Mouse (Mus musculus) adrenal gland, postnatal 14 days (tissue): ENCODE data around the gene Phf24. TPM values are rescaled to one million over a fixed set of nuclear protein-coding genes. Genes with fewer than 3 reads are reported as not detected.
"Not testable (repeated sequence)": the region's sequence is repeated elsewhere in the genome, so short reads cannot be mapped to it uniquely, and the experiment has no call there.

Experiments
- DNase-seq: peaks from one replicate; pipeline ENCODE4 v3.0.0; 2021; ENCODE audit warnings: mixed read lengths
- total RNA-seq: library from RNA; stranded (reverse); gene quantifications from 2 replicates; pipeline ENCODE4 v1.2.3, GENCODE M21; 2021

Gene Phf24
- total RNA-seq, 1 experiment from 2014 or later = 0.56 TPM

DNA sequence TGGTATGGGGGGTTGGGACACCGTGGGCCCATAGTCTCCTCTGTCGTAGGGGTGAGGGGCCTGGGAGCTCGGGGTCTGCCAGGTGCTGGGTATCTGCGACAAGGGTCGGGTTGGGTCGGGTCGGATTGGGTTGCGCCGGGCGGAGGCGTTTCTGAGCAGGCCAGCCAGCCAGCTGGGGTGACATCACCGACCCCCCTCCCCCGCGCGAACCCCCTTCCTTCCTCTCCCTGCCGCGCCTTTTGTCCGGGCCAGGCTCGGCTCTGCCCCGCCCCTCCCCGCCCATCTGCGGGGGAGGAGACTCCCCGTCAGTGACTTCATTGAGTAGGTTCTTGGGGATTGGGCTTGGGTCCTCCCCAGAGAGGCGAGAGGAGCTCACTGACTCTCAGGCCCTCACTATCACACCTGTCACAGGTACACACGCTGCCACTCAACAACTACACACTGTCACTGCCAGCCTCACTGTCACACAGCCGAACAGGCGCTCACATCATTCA is 33.7 kb downstream of the Phf24 start:
- DNase-seq = peak; percentile 94

DNA sequence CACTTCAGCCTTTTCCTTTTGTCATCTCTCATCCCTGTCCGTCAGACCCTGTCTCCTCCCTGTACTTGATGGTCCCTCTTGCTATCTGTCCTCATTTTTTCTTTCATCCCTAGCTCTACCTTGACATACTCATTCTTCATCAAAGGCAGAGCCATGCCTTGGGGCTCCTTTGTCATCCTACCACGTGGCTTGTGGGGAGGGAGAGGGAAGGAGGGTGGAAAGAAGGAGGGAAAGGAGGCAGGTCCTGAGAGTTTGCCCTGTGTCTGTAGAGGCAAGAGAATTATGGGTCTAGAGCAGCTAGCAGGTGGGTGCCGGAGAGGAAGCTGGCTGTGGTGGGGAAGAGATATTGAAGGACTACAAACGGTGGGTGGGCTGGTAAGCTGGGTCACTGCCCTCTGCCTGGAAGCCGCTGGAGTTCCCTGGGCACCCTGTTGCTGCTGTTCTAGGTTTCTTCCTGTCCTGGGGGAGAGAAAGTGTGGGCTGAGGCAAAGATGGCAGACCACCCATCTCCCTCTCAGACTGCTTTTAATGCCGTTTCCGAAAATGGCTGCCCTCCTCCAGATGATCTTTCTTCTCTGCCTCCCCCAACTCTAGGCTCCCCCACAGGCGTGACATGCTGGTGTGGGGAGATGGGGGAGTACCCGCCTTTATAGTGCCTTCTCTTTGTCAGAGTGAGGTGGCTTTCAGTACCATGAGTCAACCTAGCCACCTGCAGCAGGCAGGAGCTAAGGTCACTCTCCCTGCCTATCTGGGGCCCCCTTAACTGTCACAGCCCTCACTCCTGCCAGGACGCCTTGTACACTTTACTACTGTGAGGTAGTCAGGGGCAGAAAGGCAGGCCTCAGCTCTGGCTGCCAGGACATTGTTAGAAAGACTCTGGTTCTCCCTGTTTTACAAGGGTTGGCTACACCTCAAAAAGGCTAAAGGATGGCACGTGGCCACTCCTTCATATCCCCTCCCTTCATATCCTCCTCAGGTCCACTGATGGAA is 35.0 kb downstream of the Phf24 start:
- no peak for DNase-seq

- no peak for DNase-seq
Measured at GRCm38 (mm10) chr4:42952563-42952962, 36.1 kb downstream of the Phf24 start.

DNA sequence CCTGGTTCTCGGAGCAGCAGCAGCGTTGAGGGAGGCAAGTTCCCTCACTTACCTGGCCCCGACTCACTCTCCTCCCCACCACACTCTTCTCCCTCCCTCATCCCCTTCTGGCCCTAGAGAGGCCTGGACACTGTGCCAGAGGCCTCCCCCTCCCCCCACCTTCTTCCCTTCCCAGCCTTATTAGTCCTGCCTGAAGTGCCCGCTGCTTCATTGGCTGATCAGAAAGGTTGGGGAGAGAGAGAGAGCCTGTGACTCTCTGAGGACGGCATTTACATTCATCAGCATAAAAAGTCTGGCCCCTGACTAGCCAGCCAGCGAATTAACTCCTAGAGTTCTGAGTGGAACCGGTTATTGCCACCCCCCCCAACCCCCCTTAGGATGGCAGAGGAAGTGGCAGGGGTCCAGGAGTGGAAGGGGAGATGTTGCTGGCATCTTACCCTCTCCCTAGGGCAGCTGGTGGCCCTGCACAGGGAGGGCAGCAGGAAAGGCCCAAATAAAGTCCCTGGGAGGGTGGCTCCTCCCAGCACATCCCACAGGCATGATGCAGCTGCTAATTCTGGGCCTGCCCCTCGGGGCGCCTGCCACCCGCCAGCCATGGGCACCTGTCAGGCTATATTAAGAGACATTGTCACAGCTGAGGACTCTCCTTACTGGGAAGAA is 37.1 kb downstream of the Phf24 start:
- DNase-seq = no peak

DNA sequence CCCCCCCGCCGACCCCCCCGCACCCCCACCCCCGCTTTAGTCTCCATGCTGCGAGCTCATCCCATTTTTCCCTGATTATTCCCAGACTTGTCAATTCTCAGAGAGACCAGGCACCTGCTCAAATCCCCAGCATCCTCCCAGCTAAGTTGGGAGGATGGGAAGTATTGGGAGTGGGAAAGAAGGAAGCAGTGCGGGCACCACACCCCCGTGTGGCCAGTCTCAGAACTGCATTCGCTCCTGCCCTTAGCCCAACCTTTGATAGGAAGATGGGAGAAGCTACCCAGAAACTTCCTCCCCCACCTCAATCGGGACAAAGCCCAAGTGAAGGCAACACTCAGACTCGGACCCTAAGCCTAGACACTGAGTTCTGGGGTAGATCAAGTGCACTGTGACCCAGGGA is 37.8 kb downstream of the Phf24 start:
- DNase-seq = peak; percentile 79

- no peak for DNase-seq
Measured at GRCm38 (mm10) chr4:42955200-42955599, 38.7 kb downstream of the Phf24 start.

- DNase-seq = no peak
Measured at GRCm38 (mm10) chr4:42956581-42956980, 40.1 kb downstream of the Phf24 start.

DNA sequence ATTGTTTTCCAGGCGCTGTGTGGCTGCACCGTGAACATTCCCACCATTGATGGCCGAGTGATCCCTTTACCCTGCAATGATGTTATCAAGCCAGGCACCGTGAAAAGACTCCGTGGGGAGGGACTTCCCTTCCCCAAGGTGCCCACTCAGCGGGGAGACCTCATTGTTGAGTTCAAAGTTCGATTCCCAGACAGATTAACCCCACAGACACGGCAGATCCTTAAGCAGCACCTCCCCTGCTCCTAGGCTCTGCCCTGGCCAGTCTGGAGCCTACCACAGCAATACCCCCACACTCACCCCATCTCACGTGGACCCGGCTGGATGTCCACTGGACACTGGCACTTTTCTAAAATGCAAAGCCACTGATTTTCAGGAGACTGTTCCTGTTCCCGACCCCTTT is 40.8 kb downstream of the Phf24 start:
- no peak for DNase-seq

- DNase-seq = no peak
Measured at GRCm38 (mm10) chr4:42957979-42958378, 41.5 kb downstream of the Phf24 start.

- DNase-seq = no peak
Measured at GRCm38 (mm10) chr4:42958942-42959341, 42.5 kb downstream of the Phf24 start.

DNA sequence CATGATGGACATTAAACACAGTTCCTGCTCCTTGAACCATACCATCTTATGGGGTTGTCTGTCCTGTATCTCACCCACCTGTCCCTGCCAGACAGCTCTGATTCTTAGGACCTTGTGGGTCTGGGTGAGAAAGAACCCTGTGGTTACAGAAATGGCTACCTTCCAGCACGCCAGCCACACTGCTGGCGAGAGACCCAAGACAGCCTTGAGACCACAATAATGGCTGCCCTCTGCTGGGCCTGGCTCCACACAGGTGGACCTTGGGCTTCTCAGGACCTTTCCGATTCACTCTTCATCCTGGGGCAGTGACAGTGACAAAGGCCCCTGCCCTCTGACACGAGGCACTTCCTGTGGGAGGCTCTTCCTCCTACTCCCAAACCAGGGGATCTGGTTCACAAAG is 42.9 kb downstream of the Phf24 start:
- no peak for DNase-seq

GRCm38 (mm10) chr4:42961592-42961991 is 45.1 kb downstream of the Phf24 start:
- peak; percentile 62 for DNase-seq

- peak; percentile 34 for DNase-seq
Measured at GRCm38 (mm10) chr4:42963480-42963879, 47.0 kb downstream of the Phf24 start.

GRCm38 (mm10) chr4:42965039-42965719 is 48.7 kb downstream of the Phf24 start:
- DNase-seq = peak; percentile 52

DNA sequence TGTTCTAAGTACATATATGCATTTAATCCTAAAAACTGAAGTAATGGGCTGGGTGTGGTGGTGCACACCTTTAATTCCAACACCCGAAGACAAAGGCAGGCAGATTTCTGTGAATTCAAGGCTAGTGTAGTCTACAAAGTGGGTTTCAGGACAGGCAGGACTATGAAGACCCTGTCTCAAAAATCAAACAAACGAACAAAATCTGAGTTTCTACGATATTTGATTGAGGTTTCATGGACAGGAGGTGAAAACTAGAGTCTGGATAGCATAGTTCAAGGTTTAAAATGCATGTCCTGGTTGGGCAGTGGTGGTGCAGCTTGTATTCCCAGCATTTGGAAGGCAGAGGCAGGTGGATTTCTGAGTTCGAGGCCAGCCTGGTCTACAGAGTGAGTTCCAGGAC is 52.8 kb downstream of the Phf24 start, which contains the start of gene 1700022I11Rik:
Gene 1700022I11Rik, plus strand, starts transcription at position 301 of the 400 bp plus-strand sequence.
- DNase-seq = no peak

DNA sequence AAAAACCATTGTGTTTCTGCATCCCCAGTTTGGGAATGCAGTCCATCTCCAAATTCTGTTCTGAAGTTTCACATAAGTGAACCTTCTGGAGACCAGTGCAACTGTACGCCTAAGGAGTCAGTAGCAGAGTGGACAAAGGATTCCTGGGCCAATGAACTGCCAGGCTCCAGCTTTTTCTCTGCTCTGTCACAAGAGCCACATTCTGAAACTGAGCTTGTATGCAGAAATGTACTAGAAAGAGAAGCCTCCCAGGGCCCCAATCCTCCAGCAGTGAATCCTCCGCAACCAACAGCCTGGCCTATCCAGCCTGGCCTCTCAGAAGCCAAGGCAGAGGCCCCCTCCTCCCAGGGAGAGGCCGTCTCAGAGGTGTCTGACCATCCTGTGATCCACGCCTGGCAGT is 56.5 kb downstream of the Phf24 start:
- no peak for DNase-seq

DNA sequence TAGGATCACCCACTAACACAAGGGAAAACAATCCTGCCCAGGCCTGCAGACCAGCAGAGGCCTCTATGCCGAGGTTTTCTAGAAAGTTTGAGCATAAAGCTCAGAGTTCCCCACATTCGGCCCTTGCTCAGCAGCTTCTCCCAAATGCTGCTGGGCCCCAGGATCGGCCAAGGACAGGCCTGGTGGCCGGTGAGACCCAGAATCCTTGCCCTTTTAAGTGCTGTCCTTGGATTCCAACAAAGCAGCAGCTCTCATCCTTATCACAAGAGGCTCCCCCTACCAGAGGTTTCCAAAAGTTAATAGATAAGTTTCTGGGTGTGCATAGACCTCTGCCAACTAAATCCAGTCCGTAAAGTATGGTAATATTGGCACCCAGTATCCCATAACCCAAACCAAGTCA is 57.4 kb downstream of the Phf24 start:
- DNase-seq = peak; percentile 29

GRCm38 (mm10) chr4:42978062-42978461 is 61.6 kb downstream of the Phf24 start:
- no peak for DNase-seq

GRCm38 (mm10) chr4:42980467-42980866 is 64.0 kb downstream of the Phf24 start:
- not testable (repeated sequence) for DNase-seq

DNA sequence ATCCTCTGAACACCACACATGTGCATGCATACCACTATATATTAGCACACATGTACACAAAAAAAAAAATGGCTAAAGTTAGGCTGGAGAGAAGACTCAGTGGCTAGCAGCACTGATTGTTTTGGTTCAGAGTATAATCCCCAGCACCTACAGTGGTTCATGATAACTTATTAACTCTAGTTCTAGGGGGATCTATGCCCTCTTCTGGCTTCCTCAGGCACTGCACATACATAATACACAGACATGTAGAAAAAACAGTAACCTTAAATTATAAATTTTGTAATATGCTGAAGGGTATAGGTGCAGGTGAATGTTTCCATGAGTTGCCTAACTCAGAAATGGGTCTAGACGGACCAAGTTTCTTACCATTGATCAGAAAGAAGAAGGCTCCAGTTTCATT is 71.8 kb downstream of the Phf24 start:
- no peak for DNase-seq
